19 mouse cellular contexts compared by ENCODE assay signal in genomic region chr6:89248574-89248973, GRCm38 (mm10).
"Had no signal": no experiment of that assay in that cellular context is flagged by ENCODE, and none has a peak within 500 bp of the region (broad histone marks: within the 10 kb centered on the region; RNA-seq: fewer than 3 reads in every experiment).

No protein-coding gene starts in this region.

- H3K4me3 ChIP-seq: intestine, embryonic 15.5 days; limb, embryonic 12.5 days; limb, embryonic 15.5 days; liver, embryonic 12.5 days; liver, embryonic 15.5 days; midbrain, embryonic 13.5 days; myocyte; stomach, embryonic 15.5 days had no signal

- H3K27ac ChIP-seq: intestine, embryonic 15.5 days; limb, embryonic 12.5 days; limb, embryonic 15.5 days; liver, embryonic 12.5 days; liver, embryonic 15.5 days; macrophage; midbrain, embryonic 13.5 days; stomach, embryonic 15.5 days had no signal

- H3K9ac ChIP-seq: intestine, embryonic 15.5 days; limb, embryonic 12.5 days; limb, embryonic 15.5 days; liver, embryonic 12.5 days; liver, embryonic 15.5 days; midbrain, embryonic 13.5 days; stomach, embryonic 15.5 days had no signal

- ATAC-seq: intestine, embryonic 15.5 days; liver, embryonic 12.5 days; midbrain, embryonic 13.5 days had no signal

- H3K4me2 ChIP-seq: intestine, embryonic 15.5 days; limb, embryonic 12.5 days; limb, embryonic 15.5 days; liver, embryonic 12.5 days; liver, embryonic 15.5 days; midbrain, embryonic 13.5 days; stomach, embryonic 15.5 days had no signal

- DNase-seq: kidney, adult 18-20 months; kidney, adult 9 months; kidney, postnatal 14 days; kidney, postnatal 4 days; left cerebral cortex, postnatal 4 days; lung, adult 2 months; right cerebral cortex, postnatal 25 days; spleen, adult 18-20 months; thymus, adult 2 months; thymus, postnatal 25 days had no signal

- H3K9me3 ChIP-seq: intestine, embryonic 15.5 days; limb, embryonic 12.5 days; limb, embryonic 15.5 days; liver, embryonic 12.5 days; liver, embryonic 15.5 days; midbrain, embryonic 13.5 days; stomach, embryonic 15.5 days had no signal

- H3K36me3 ChIP-seq: intestine, embryonic 15.5 days; limb, embryonic 12.5 days; limb, embryonic 15.5 days; liver, embryonic 12.5 days; liver, embryonic 15.5 days; midbrain, embryonic 13.5 days; stomach, embryonic 15.5 days had no signal

- H3K4me1 ChIP-seq: intestine, embryonic 15.5 days; limb, embryonic 12.5 days; limb, embryonic 15.5 days; liver, embryonic 12.5 days; liver, embryonic 15.5 days; stomach, embryonic 15.5 days had no signal

- H3K27me3 ChIP-seq: intestine, embryonic 15.5 days; liver, embryonic 12.5 days; liver, embryonic 15.5 days had no signal
